Mouse (Mus musculus): ENCODE data around the gene Tas2r143. TPM values are rescaled to one million over a fixed set of nuclear protein-coding genes. Genes with fewer than 3 reads are reported as not detected.

The Tas2r143 gene
- polyA plus RNA-seq, 1 experiment from 2014 or later: not detected

DNA sequence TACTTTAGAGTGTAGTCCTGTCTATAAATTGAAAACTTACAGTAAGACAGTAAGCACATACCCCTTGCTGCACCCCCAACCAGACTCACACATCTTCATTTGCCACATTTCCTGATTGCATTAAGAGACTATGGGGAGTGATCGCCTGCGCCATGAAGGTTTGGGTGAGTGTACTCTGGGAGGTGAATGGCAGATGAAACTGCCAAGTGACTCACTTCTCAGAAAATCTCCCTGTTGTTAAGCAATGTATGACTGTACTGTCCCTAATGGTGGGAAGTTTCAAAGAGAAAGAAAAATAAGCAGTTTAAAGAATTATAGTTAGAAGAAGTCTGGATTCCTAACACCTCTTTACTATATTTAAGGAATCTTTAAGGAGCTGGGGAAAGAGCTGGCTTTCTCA lies 19.4 kb downstream of the Tas2r143 start:
- no peaks in the 10 kb centered on the region for H3K27me3 ChIP-seq (ENCODE audit: control insufficient read depth, insufficient read depth, low read depth, low read length)
- no peak overlapping the region for H3K4me3 ChIP-seq (ENCODE audit: low read depth, low read length)
- H3K4me1 ChIP-seq (ENCODE audit: control insufficient read depth, insufficient read depth, low read length): no peaks in the 10 kb centered on the region
- H3K4me2 ChIP-seq (ENCODE audit: low read length): no peak overlapping the region
- H3K27ac ChIP-seq (ENCODE audit: low read length): no peak overlapping the region
- H3K9me3 ChIP-seq (replicated peaks; ENCODE audit: control insufficient read depth, low read length, poor library complexity, severe bottlenecking): no peaks in the 10 kb centered on the region
- no peaks in the 10 kb centered on the region for H3K36me3 ChIP-seq (ENCODE audit: control insufficient read depth, insufficient read depth, low read length)
- H3K9ac ChIP-seq (ENCODE audit: low read depth, low read length): no peak overlapping the region
- ATAC-seq: no peak
- WGBS: 94% methylated on average over 2 of the region's 2 CpGs

DNA sequence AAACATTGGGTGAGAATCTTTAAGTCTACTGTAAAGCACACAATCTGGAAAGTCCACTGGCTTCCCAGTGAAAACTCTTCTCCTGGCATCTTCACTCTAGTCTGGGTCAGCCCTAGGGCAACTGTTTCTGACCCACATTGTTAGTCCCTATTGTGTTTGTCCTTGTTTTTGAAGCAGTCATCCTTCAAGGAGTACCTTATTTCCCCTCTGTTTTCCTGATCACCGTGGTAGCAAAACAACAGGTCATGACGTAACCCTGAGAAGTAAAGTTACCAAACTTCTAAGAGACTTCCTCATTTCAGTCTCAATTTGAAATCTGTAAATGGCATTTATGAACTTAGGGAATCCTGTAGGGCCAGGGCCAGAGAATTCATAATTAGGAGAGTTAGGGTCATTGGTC lies 21.4 kb downstream of the Tas2r143 start:
- 80% methylated on average over 2 of the region's 2 CpGs for whole genome bisulfite sequencing
- no peak overlapping the region for H3K4me2 ChIP-seq (ENCODE audit: low read length)

DNA sequence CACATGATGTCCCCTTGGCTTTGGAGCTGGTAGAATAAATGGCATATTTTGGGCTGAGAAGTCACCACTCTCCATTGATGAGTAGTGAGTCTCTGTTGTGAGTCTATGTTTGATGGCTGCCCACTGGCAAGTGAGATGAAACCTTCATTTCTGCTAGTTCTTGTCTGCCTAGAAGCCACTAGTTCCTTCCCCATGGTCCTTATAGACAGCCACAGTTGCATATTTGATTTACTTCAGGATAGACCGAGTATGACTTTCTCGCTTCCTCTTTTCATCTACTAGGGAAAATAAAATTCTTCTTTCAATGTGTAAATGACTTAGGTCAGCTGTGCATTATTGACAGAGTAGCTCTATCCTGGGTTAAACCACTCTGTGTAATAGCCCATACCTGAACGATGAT lies 24.4 kb downstream of the Tas2r143 start:
- ATAC-seq: no peak
- Histone ChIP-seq H3K9ac (ENCODE audit: low read depth, low read length) (no peak overlapping the region), H3K36me3 (ENCODE audit: control insufficient read depth, insufficient read depth, low read length) (no peaks in the 10 kb centered on the region), H3K4me2 (ENCODE audit: low read length) (no peak overlapping the region), H3K27ac (ENCODE audit: low read length) (no peak overlapping the region), H3K27me3 (ENCODE audit: control insufficient read depth, insufficient read depth, low read depth, low read length) (no peaks in the 10 kb centered on the region), H3K9me3 (replicated peaks; ENCODE audit: control insufficient read depth, low read length, poor library complexity, severe bottlenecking) (no peaks in the 10 kb centered on the region), H3K4me1 (ENCODE audit: control insufficient read depth, insufficient read depth, low read length) (no peaks in the 10 kb centered on the region), H3K4me3 (ENCODE audit: low read depth, low read length) (no peak overlapping the region)
- 95% methylated on average over 3 of the region's 3 CpGs for WGBS

More for the DNA sequence above, 21.4 kb downstream of the Tas2r143 start:
- no peak overlapping the region for H3K27ac ChIP-seq (ENCODE audit: low read length)
- no peak overlapping the region for H3K9ac ChIP-seq (ENCODE audit: low read depth, low read length)
- H3K36me3 ChIP-seq (ENCODE audit: control insufficient read depth, insufficient read depth, low read length): no peaks in the 10 kb centered on the region
- no peak overlapping the region for H3K4me3 ChIP-seq (ENCODE audit: low read depth, low read length)
- H3K27me3 ChIP-seq (ENCODE audit: control insufficient read depth, insufficient read depth, low read depth, low read length): no peaks in the 10 kb centered on the region
- H3K9me3 ChIP-seq (replicated peaks; ENCODE audit: control insufficient read depth, low read length, poor library complexity, severe bottlenecking): no peaks in the 10 kb centered on the region
- no peaks in the 10 kb centered on the region for H3K4me1 ChIP-seq (ENCODE audit: control insufficient read depth, insufficient read depth, low read length)
- ATAC-seq: no peak

DNA sequence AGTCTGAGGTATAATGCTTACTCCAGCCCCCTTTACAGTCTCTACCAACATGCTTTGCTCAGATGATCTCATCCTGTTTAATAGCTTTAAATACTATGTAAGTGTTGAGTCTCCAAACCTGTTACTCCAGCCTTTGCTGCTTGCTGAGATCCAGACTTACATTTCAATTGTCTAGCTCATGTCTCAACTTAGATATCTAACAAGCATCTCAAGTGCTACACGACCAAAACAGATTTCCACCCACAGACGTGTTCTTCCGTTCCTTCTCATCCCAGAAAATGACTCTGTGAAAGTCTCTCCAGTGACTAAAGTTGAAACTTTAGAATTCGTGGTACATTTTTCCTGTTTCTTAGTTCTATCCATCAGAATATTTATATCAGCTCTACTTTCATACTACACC lies 26.3 kb downstream of the Tas2r143 start:
- H3K9me3 ChIP-seq (replicated peaks; ENCODE audit: control insufficient read depth, low read length, poor library complexity, severe bottlenecking): no peaks in the 10 kb centered on the region
- H3K4me1 ChIP-seq (ENCODE audit: control insufficient read depth, insufficient read depth, low read length): no peaks in the 10 kb centered on the region
- 88% methylated on average over 4 of the region's 4 CpGs for WGBS
- no peaks in the 10 kb centered on the region for H3K36me3 ChIP-seq (ENCODE audit: control insufficient read depth, insufficient read depth, low read length)
- no peak overlapping the region for H3K4me2 ChIP-seq (ENCODE audit: low read length)
- H3K4me3 ChIP-seq (ENCODE audit: low read depth, low read length): no peak overlapping the region
- no peak for ATAC-seq
- no peaks in the 10 kb centered on the region for H3K27me3 ChIP-seq (ENCODE audit: control insufficient read depth, insufficient read depth, low read depth, low read length)
- H3K9ac ChIP-seq (ENCODE audit: low read depth, low read length): no peak overlapping the region
- no peak overlapping the region for H3K27ac ChIP-seq (ENCODE audit: low read length)

DNA sequence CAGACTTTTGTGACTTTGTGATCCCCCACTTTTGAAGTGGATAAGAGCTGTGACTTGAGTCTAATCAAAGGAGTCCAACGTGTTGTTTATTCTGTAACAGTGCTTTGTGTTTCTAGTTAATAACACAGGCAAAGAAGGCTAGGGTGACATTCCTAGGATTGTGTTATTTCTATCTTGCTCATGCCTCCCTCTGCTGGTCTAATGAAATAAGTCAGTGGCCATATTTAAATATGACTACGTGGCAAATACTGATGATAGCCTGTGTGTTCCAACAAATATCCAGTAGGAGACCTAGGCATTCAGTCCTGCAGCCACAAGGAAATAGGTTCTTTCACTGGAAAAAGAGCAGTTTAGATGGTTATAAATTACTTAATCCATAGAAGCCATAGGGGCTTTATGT lies 33.5 kb downstream of the Tas2r143 start:
- WGBS: 57% methylated on average over 2 of the region's 2 CpGs
- ATAC-seq: no peak
- Histone ChIP-seq H3K4me3 (ENCODE audit: low read depth, low read length) (no peak overlapping the region), H3K27ac (ENCODE audit: low read length) (no peak overlapping the region), H3K4me1 (ENCODE audit: control insufficient read depth, insufficient read depth, low read length) (no peaks in the 10 kb centered on the region), H3K36me3 (ENCODE audit: control insufficient read depth, insufficient read depth, low read length) (no peaks in the 10 kb centered on the region), H3K9ac (ENCODE audit: low read depth, low read length) (no peak overlapping the region), H3K4me2 (ENCODE audit: low read length) (no peak overlapping the region), H3K9me3 (replicated peaks; ENCODE audit: control insufficient read depth, low read length, poor library complexity, severe bottlenecking) (no peaks in the 10 kb centered on the region), H3K27me3 (ENCODE audit: control insufficient read depth, insufficient read depth, low read depth, low read length) (no peaks in the 10 kb centered on the region)

DNA sequence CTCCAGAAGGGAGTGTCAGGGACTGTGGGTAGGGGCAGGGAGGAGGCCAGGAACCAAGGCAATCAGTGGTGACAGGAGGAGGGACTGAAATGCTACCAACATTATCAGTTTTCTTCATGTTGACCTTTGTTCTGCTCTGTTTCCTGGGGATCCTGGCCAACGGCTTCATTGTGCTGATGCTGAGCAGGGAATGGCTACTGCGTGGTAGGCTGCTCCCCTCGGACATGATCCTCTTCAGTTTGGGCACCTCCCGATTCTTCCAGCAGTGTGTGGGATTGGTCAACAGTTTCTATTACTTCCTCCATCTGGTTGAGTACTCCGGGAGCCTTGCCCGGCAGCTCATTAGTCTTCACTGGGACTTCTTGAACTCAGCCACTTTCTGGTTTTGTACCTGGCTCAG lies 34.4 kb downstream of the Tas2r143 start, which contains the start of gene Tas2r126:
Gene Tas2r126 (plus strand): TSS at position 90 of the 400 bp plus-strand sequence.
- 88% methylated on average over 6 of the region's 6 CpGs for WGBS
- Histone ChIP-seq H3K4me1 (ENCODE audit: control insufficient read depth, insufficient read depth, low read length) (no peaks in the 10 kb centered on the region), H3K9ac (ENCODE audit: low read depth, low read length) (no peak within 1 kb of the TSS), H3K27me3 (ENCODE audit: control insufficient read depth, insufficient read depth, low read depth, low read length) (no peaks in the 10 kb centered on the region), H3K9me3 (replicated peaks; ENCODE audit: control insufficient read depth, low read length, poor library complexity, severe bottlenecking) (no peaks in the 10 kb centered on the region), H3K36me3 (ENCODE audit: control insufficient read depth, insufficient read depth, low read length) (no peaks in the 10 kb centered on the region), H3K4me3 (ENCODE audit: low read depth, low read length) (no peak within 1 kb of the TSS), H3K27ac (ENCODE audit: low read length) (no peak within 1 kb of the TSS), H3K4me2 (ENCODE audit: low read length) (no peak within 1 kb of the TSS)
- no peak for ATAC-seq

DNA sequence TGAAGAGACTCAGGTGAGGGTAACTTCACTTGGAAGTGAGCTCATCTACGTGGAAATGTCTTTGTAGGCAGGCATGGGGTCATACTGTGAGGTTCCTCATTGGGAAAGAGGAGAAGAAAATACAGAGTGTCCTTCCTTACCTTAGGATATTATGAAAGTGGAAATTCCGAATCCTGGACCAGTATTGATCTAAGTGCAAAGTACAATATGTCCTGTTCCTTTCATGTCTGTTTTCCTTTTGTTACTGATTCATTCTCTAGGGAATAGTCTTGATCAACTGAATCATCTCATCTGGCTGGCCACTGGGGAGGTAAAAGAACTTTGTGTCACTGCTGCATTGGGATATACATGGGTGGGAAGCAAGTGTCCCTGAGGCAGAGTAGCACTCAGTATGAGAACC lies 35.5 kb downstream of the Tas2r143 start:
- H3K4me3 ChIP-seq (ENCODE audit: low read depth, low read length): no peak overlapping the region
- H3K27me3 ChIP-seq (ENCODE audit: control insufficient read depth, insufficient read depth, low read depth, low read length): no peaks in the 10 kb centered on the region
- ATAC-seq: no peak
- WGBS: 67% methylated on average over 2 of the region's 2 CpGs
- no peaks in the 10 kb centered on the region for H3K36me3 ChIP-seq (ENCODE audit: control insufficient read depth, insufficient read depth, low read length)
- H3K4me2 ChIP-seq (ENCODE audit: low read length): no peak overlapping the region
- no peak overlapping the region for H3K9ac ChIP-seq (ENCODE audit: low read depth, low read length)
- no peaks in the 10 kb centered on the region for H3K9me3 ChIP-seq (replicated peaks; ENCODE audit: control insufficient read depth, low read length, poor library complexity, severe bottlenecking)
- no peaks in the 10 kb centered on the region for H3K4me1 ChIP-seq (ENCODE audit: control insufficient read depth, insufficient read depth, low read length)
- H3K27ac ChIP-seq (ENCODE audit: low read length): no peak overlapping the region

DNA sequence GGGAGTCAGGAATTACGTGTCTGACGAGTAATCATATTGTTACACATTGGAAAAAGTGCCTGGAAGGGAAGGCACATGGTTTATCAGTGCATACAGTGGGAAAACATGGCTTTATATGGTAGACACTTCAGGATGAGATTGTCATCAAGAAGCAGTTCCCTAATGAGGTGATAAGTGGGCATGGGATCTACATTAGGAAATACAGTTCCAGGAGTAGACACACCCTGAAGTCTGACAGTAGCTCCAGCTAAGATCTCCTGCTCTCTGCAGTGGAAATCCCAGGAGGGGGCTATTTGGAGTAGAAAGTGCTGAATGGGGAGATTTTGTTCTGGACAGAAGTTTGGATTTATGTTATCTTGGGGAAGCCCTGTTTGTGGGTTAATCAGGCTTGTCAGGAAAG lies 41.4 kb downstream of the Tas2r143 start:
- H3K4me1 ChIP-seq (ENCODE audit: control insufficient read depth, insufficient read depth, low read length): no peaks in the 10 kb centered on the region
- 72% methylated on average over 2 of the region's 2 CpGs for WGBS
- ATAC-seq: no peak
- no peaks in the 10 kb centered on the region for H3K9me3 ChIP-seq (replicated peaks; ENCODE audit: control insufficient read depth, low read length, poor library complexity, severe bottlenecking)
- H3K4me3 ChIP-seq (ENCODE audit: low read depth, low read length): no peak overlapping the region
- H3K27me3 ChIP-seq (ENCODE audit: control insufficient read depth, insufficient read depth, low read depth, low read length): no peaks in the 10 kb centered on the region
- H3K4me2 ChIP-seq (ENCODE audit: low read length): no peak overlapping the region
- no peaks in the 10 kb centered on the region for H3K36me3 ChIP-seq (ENCODE audit: control insufficient read depth, insufficient read depth, low read length)
- no peak overlapping the region for H3K9ac ChIP-seq (ENCODE audit: low read depth, low read length)
- no peak overlapping the region for H3K27ac ChIP-seq (ENCODE audit: low read length)

DNA sequence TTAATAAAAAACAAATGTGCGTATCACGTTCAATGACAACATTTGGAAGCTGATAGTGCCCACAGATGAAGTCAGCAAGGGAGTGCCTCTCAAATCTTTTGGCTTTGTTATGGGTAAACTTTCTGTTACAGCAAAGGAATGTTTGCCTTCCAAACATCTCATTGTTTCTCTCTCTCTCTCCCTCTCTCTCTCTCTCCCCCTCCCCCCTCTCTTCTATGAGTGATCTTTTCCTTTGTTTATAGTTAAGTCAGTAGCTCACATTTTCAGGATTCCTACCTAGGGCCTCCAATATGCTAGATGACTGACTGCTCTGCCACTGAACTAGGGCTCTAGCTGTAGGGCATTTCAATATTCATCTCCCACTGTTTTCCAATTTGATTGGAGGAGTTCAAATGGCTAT lies 44.5 kb downstream of the Tas2r143 start:
- Histone ChIP-seq H3K4me2 (ENCODE audit: low read length) (no peak overlapping the region), H3K9ac (ENCODE audit: low read depth, low read length) (no peak overlapping the region), H3K9me3 (replicated peaks; ENCODE audit: control insufficient read depth, low read length, poor library complexity, severe bottlenecking) (no peaks in the 10 kb centered on the region), H3K27ac (ENCODE audit: low read length) (no peak overlapping the region), H3K36me3 (ENCODE audit: control insufficient read depth, insufficient read depth, low read length) (no peaks in the 10 kb centered on the region), H3K4me1 (ENCODE audit: control insufficient read depth, insufficient read depth, low read length) (no peaks in the 10 kb centered on the region), H3K4me3 (ENCODE audit: low read depth, low read length) (no peak overlapping the region), H3K27me3 (ENCODE audit: control insufficient read depth, insufficient read depth, low read depth, low read length) (no peaks in the 10 kb centered on the region)
- 96% methylated on average over 2 of the region's 2 CpGs for WGBS
- ATAC-seq: no peak

DNA sequence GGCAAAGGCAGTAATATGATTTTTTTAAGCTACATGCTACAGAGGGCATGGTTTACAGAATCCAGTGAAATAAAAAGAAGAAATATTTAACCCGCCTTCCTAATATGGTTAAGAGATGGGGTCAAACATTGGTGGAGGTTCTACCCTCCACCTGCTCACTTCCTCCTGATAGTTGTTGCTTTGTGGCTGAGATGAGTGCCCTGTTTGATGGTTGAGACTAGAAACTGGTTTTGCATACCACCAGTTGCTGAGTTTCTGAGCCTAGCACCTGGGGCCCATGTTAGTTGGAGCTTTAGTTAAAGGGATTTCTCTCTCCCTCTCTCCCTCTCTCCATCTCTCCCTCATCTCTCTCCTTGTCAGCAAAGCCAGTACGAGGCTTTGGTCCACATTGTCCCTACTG lies 47.3 kb downstream of the Tas2r143 start:
- no peak for ATAC-seq
- Histone ChIP-seq H3K27me3 (ENCODE audit: control insufficient read depth, insufficient read depth, low read depth, low read length) (no peaks in the 10 kb centered on the region), H3K36me3 (ENCODE audit: control insufficient read depth, insufficient read depth, low read length) (no peaks in the 10 kb centered on the region), H3K4me3 (ENCODE audit: low read depth, low read length) (no peak overlapping the region), H3K9me3 (replicated peaks; ENCODE audit: control insufficient read depth, low read length, poor library complexity, severe bottlenecking) (no peaks in the 10 kb centered on the region), H3K4me1 (ENCODE audit: control insufficient read depth, insufficient read depth, low read length) (no peaks in the 10 kb centered on the region), H3K4me2 (ENCODE audit: low read length) (no peak overlapping the region), H3K9ac (ENCODE audit: low read depth, low read length) (no peak overlapping the region), H3K27ac (ENCODE audit: low read length) (no peak overlapping the region)
- 68% methylated on average over 2 of the region's 2 CpGs for WGBS
